Mouse (Mus musculus) liver, embryonic 12.5 days (tissue): ENCODE measurements around the gene Erc2. TPM values are rescaled to one million over a fixed set of nuclear protein-coding genes. Genes with fewer than 3 reads are reported as not detected.

Source experiments
- ATAC-seq: fragments of 200-750 bp; cut with Nextera tagmentation; 2 replicates; pipeline ENCODE4 v1.8.0; 2017; ENCODE audit warnings: moderate number of reproducible peaks, mild to moderate bottlenecking, moderate library complexity
- H3K27ac ChIP-seq: fragments of 300-500 bp; sonication (generic); 2 replicates; pipeline ENCODE4 v1.5.1; 2016; ENCODE audit warnings: mild to moderate bottlenecking
- H3K27me3 ChIP-seq: fragments of 300-500 bp; sonication (generic); replicated peaks from 2 replicates; pipeline ENCODE4 v1.6.1; 2016; ENCODE audit warnings: mild to moderate bottlenecking, moderate library complexity
- H3K36me3 ChIP-seq: fragments of 300-500 bp; sonication (generic); 2 replicates; pipeline ENCODE4 v1.6.1; 2016; ENCODE audit warnings: mild to moderate bottlenecking, moderate library complexity
- H3K4me1 ChIP-seq: fragments of 300-500 bp; sonication (generic); 2 replicates; pipeline ENCODE4 v1.6.1; 2016
- H3K4me2 ChIP-seq: fragments of 300-500 bp; sonication (generic); 2 replicates; pipeline ENCODE4 v1.6.1; 2016; ENCODE audit warnings: mild to moderate bottlenecking, moderate library complexity
- H3K4me3 ChIP-seq: fragments of 300-500 bp; sonication (generic); 2 replicates; pipeline ENCODE4 v1.5.1; 2016; ENCODE audit warnings: mild to moderate bottlenecking, moderate library complexity
- H3K9ac ChIP-seq: fragments of 300-500 bp; sonication (generic); 2 replicates; pipeline ENCODE4 v1.6.1; 2016; ENCODE audit warnings: mild to moderate bottlenecking, moderate library complexity
- H3K9me3 ChIP-seq: fragments of 300-500 bp; sonication (generic); replicated peaks from 2 replicates; pipeline ENCODE4 v1.6.1; 2016; ENCODE audit warnings: mild to moderate bottlenecking, moderate library complexity
- WGBS: fragments of 180-500 bp; shearing (Covaris S2); methylation state at CpG from one replicate; pipeline ENCODE4 v1.1.7; 2016; ENCODE audit not compliant: insufficient replicate concordance; 5-methylcytosine and 5-hydroxymethylcytosine counted together
- polyA plus RNA-seq: library from polyadenylated mRNA; unstranded; fragments of >200 nt; fragmentation: Nextera tagmentation; extraction: Ambion mirVana; gene quantifications from 2 replicates; pipeline ENCODE4 v1.2.1, GENCODE M21; 2016

Gene Erc2
- polyA plus RNA-seq, 1 experiment from 2014 or later: 0.77 TPM

- no peaks in the 10 kb centered on the region for H3K36me3 ChIP-seq
- H3K9me3 ChIP-seq: no peaks in the 10 kb centered on the region
- 30% methylated on average over 4 of the region's 4 CpGs for WGBS
- no peaks in the 10 kb centered on the region for H3K27me3 ChIP-seq
- H3K27ac ChIP-seq: no peak overlapping the region
- H3K4me3 ChIP-seq: no peak overlapping the region
- no peak for ATAC-seq
- no peaks in the 10 kb centered on the region for H3K4me1 ChIP-seq
- no peak overlapping the region for H3K9ac ChIP-seq
- H3K4me2 ChIP-seq: no peak overlapping the region
Measured at GRCm38 (mm10) chr14:28359502-28359901, 737.3 kb downstream of the Erc2 start.

GRCm38 (mm10) chr14:28359983-28360382 is 737.8 kb downstream of the Erc2 start:
- no peak for ATAC-seq
- WGBS: 55% methylated on average over 4 of the region's 4 CpGs

GRCm38 (mm10) chr14:28362336-28362735 is 740.1 kb downstream of the Erc2 start:
- 64% methylated on average over 4 of the region's 4 CpGs for WGBS

More at GRCm38 (mm10) chr14:28359983-28360382, 737.8 kb downstream of the Erc2 start:
- H3K9me3 ChIP-seq: no peaks in the 10 kb centered on the region
- no peaks in the 10 kb centered on the region for H3K4me1 ChIP-seq
- H3K4me3 ChIP-seq: no peak overlapping the region
- H3K27me3 ChIP-seq: no peaks in the 10 kb centered on the region
- H3K27ac ChIP-seq: no peak overlapping the region
- no peaks in the 10 kb centered on the region for H3K36me3 ChIP-seq
- H3K4me2 ChIP-seq: no peak overlapping the region
- H3K9ac ChIP-seq: no peak overlapping the region

GRCm38 (mm10) chr14:28370713-28371112 is 748.5 kb downstream of the Erc2 start:
- Histone ChIP-seq H3K4me1 (no peaks in the 10 kb centered on the region), H3K4me3 (no peak overlapping the region), H3K36me3 (no peaks in the 10 kb centered on the region), H3K27me3 (no peaks in the 10 kb centered on the region), H3K4me2 (no peak overlapping the region), H3K9ac (no peak overlapping the region), H3K27ac (no peak overlapping the region), H3K9me3 (no peaks in the 10 kb centered on the region)
- ATAC-seq: no peak
- 60% methylated on average over 8 of the region's 8 CpGs for WGBS

More at GRCm38 (mm10) chr14:28362336-28362735, 740.1 kb downstream of the Erc2 start:
- no peaks in the 10 kb centered on the region for H3K4me1 ChIP-seq
- no peak overlapping the region for H3K4me2 ChIP-seq
- ATAC-seq: no peak
- no peak overlapping the region for H3K4me3 ChIP-seq
- H3K27ac ChIP-seq: no peak overlapping the region
- no peaks in the 10 kb centered on the region for H3K9me3 ChIP-seq
- H3K36me3 ChIP-seq: no peaks in the 10 kb centered on the region
- H3K9ac ChIP-seq: no peak overlapping the region
- no peaks in the 10 kb centered on the region for H3K27me3 ChIP-seq

- H3K36me3 ChIP-seq: no peaks in the 10 kb centered on the region
- no peaks in the 10 kb centered on the region for H3K27me3 ChIP-seq
- ATAC-seq: no peak
- H3K9ac ChIP-seq: no peak overlapping the region
- H3K9me3 ChIP-seq: no peaks in the 10 kb centered on the region
- H3K4me1 ChIP-seq: no peaks in the 10 kb centered on the region
- H3K4me3 ChIP-seq: no peak overlapping the region
- WGBS: 78% methylated on average over 10 of the region's 10 CpGs
- no peak overlapping the region for H3K27ac ChIP-seq
- no peak overlapping the region for H3K4me2 ChIP-seq
Measured at GRCm38 (mm10) chr14:28371651-28372050, 749.4 kb downstream of the Erc2 start.

- Histone ChIP-seq H3K4me3 (no peak overlapping the region), H3K27me3 (no peaks in the 10 kb centered on the region), H3K9me3 (no peaks in the 10 kb centered on the region), H3K36me3 (no peaks in the 10 kb centered on the region), H3K4me1 (no peaks in the 10 kb centered on the region), H3K4me2 (no peak overlapping the region), H3K9ac (no peak overlapping the region), H3K27ac (no peak overlapping the region)
- WGBS: 33% methylated on average over 10 of the region's 10 CpGs
- no peak for ATAC-seq
Measured at GRCm38 (mm10) chr14:28375642-28376091, 753.4 kb downstream of the Erc2 start.

GRCm38 (mm10) chr14:28376208-28376805 is 754.1 kb downstream of the Erc2 start:
- 53% methylated on average over 9 of the region's 9 CpGs for WGBS
- no peak for ATAC-seq

GRCm38 (mm10) chr14:28377519-28377918 is 755.3 kb downstream of the Erc2 start:
- no peak overlapping the region for H3K4me2 ChIP-seq
- no peak overlapping the region for H3K27ac ChIP-seq
- no peak overlapping the region for H3K9ac ChIP-seq
- ATAC-seq: no peak
- no peaks in the 10 kb centered on the region for H3K27me3 ChIP-seq
- WGBS: 56% methylated on average over 3 of the region's 3 CpGs
- H3K4me3 ChIP-seq: no peak overlapping the region
- H3K4me1 ChIP-seq: no peaks in the 10 kb centered on the region
- no peaks in the 10 kb centered on the region for H3K9me3 ChIP-seq
- no peaks in the 10 kb centered on the region for H3K36me3 ChIP-seq

More at GRCm38 (mm10) chr14:28376208-28376805, 754.1 kb downstream of the Erc2 start:
- H3K27ac ChIP-seq: no peak overlapping the region
- no peaks in the 10 kb centered on the region for H3K4me1 ChIP-seq
- H3K9ac ChIP-seq: no peak overlapping the region
- no peaks in the 10 kb centered on the region for H3K36me3 ChIP-seq
- no peaks in the 10 kb centered on the region for H3K9me3 ChIP-seq
- no peak overlapping the region for H3K4me2 ChIP-seq
- no peak overlapping the region for H3K4me3 ChIP-seq
- H3K27me3 ChIP-seq: no peaks in the 10 kb centered on the region

- no peaks in the 10 kb centered on the region for H3K36me3 ChIP-seq
- WGBS: 47% methylated on average over 3 of the region's 3 CpGs
- no peak overlapping the region for H3K9ac ChIP-seq
- no peak overlapping the region for H3K27ac ChIP-seq
- no peaks in the 10 kb centered on the region for H3K9me3 ChIP-seq
- no peak for ATAC-seq
- H3K4me1 ChIP-seq: no peaks in the 10 kb centered on the region
- no peak overlapping the region for H3K4me3 ChIP-seq
- no peak overlapping the region for H3K4me2 ChIP-seq
- no peaks in the 10 kb centered on the region for H3K27me3 ChIP-seq
Measured at GRCm38 (mm10) chr14:28380129-28380528, 757.9 kb downstream of the Erc2 start.

- Histone ChIP-seq H3K27me3 (no peaks in the 10 kb centered on the region), H3K27ac (no peak overlapping the region), H3K9ac (no peak overlapping the region), H3K9me3 (no peaks in the 10 kb centered on the region), H3K4me3 (no peak overlapping the region), H3K4me2 (no peak overlapping the region), H3K36me3 (no peaks in the 10 kb centered on the region), H3K4me1 (no peaks in the 10 kb centered on the region)
- ATAC-seq: no peak
- 66% methylated on average over 14 of the region's 14 CpGs for WGBS
Measured at GRCm38 (mm10) chr14:28381801-28382550, 759.7 kb downstream of the Erc2 start.

- 85% methylated on average over 3 of the region's 3 CpGs for WGBS
- Histone ChIP-seq H3K9me3 (no peaks in the 10 kb centered on the region), H3K4me1 (no peaks in the 10 kb centered on the region), H3K36me3 (no peaks in the 10 kb centered on the region), H3K4me3 (no peak overlapping the region), H3K9ac (no peak overlapping the region), H3K27me3 (no peaks in the 10 kb centered on the region), H3K27ac (no peak overlapping the region), H3K4me2 (no peak overlapping the region)
- no peak for ATAC-seq
Measured at GRCm38 (mm10) chr14:28386815-28387607, 764.8 kb downstream of the Erc2 start.

- H3K36me3 ChIP-seq: no peaks in the 10 kb centered on the region
- H3K9ac ChIP-seq: no peak overlapping the region
- no peaks in the 10 kb centered on the region for H3K9me3 ChIP-seq
- no peak overlapping the region for H3K4me2 ChIP-seq
- no peaks in the 10 kb centered on the region for H3K27me3 ChIP-seq
- H3K4me3 ChIP-seq: no peak overlapping the region
- ATAC-seq: no peak
- 60% methylated on average over 2 of the region's 2 CpGs for WGBS
- H3K27ac ChIP-seq: no peak overlapping the region
- H3K4me1 ChIP-seq: no peaks in the 10 kb centered on the region
Measured at GRCm38 (mm10) chr14:28398915-28399314, 776.7 kb downstream of the Erc2 start.
